Mouse (Mus musculus): Measurements from ENCODE around the gene Gk. TPM values are rescaled to one million over a fixed set of nuclear protein-coding genes. Genes with fewer than 3 reads are reported as not detected.

The Gk gene
- 5.0 and 6.7 TPM in 2 replicates for polyA plus RNA-seq (2012; rRNA removed)

DNA sequence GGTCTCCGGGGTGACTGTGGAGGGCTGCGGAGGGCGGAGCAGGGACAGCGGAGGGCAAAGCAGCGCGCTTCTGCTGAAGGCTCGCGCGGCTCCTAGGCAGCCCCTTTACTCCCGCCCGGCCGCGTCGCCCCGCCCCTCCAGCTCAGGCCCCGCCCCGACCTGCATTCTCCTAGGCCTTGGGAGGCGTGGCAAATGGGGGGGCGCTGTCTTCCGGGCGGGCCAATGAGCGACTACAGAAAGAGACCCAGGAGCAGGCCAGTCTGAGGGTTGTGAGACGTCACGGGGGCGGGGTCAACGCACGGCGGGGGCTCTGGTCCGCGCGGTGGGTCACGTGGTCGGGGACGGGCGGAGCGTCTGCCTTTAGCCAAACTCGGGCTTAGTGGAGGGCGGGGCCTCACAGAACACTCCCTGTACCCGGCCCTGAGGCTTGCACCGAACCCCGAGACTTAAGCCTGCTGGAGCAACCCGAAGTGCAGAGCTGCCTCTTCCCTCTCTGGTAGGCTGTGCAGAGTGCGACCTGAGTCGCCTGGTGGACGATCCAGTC, at the start of gene Gk:
Gk (minus strand) TSS at position 276 of the 544 bp plus-strand sequence.
- TF ChIP-seq POLR2A (IDR thresholded peaks at IDR 0.05; ENCODE audit: borderline replicate concordance, extremely low read depth, insufficient read depth, insufficient read length, poor library complexity, severe bottlenecking) (peak; percentile 55; the same call in 1 of the 2 replicates), CTCF (IDR thresholded peaks at IDR 0.05; ENCODE audit: borderline replicate concordance, extremely low read depth, insufficient read depth, insufficient read length) (no peak)
- peak; percentile 98 for DNase-seq (ENCODE audit: low read depth)

DNA sequence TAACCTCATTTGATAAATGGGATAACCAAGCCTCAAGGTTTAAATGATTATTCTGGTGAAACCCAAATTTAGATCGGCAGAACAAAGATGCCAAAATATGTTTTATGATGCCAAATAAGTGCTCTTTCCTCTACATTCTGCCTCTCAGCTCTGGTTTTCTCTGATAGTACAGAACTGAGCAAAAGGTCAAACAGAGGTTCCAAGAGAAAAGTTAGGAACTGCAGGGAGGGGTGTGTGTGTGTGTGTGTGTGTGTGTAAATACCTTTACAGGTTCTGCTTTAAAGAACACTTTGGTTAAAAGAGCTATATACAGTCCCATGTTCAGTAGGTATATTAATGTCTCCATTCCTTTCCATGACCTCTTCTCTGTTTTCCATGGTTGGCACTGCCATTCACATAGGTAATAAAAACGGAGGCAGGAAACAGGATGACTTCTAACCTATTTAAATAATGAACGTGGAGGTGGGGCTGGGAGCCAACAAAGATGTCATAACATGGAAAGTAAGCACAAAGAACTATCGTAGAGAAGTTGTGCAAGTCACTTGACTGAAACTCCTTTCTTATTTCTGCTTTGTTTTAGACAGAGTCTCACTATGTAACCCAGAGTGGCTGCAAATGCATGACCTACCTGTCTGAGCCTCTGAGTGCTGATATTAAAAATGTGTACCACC, 28.2 kb upstream of the Gk start:
- no peak for DNase-seq (ENCODE audit: low read depth)
- no peak for TF ChIP-seq POLR2A (IDR thresholded peaks at IDR 0.05; ENCODE audit: borderline replicate concordance, extremely low read depth, insufficient read depth, insufficient read length, poor library complexity, severe bottlenecking)
- no peak for TF ChIP-seq CTCF (IDR thresholded peaks at IDR 0.05; ENCODE audit: borderline replicate concordance, extremely low read depth, insufficient read depth, insufficient read length)

- DNase-seq (ENCODE audit: low read depth), result no peak
- no peak for TF ChIP-seq POLR2A (IDR thresholded peaks at IDR 0.05; ENCODE audit: borderline replicate concordance, extremely low read depth, insufficient read depth, insufficient read length, poor library complexity, severe bottlenecking)
- TF ChIP-seq CTCF (IDR thresholded peaks at IDR 0.05; ENCODE audit: borderline replicate concordance, extremely low read depth, insufficient read depth, insufficient read length), result no peak
Observed at GRCm38 (mm10) chrX:85803006-85803405, 26.4 kb upstream of the Gk start.

GRCm38 (mm10) chrX:85797449-85797848, 20.8 kb upstream of the Gk start:
- no peak for DNase-seq (ENCODE audit: low read depth)

DNA sequence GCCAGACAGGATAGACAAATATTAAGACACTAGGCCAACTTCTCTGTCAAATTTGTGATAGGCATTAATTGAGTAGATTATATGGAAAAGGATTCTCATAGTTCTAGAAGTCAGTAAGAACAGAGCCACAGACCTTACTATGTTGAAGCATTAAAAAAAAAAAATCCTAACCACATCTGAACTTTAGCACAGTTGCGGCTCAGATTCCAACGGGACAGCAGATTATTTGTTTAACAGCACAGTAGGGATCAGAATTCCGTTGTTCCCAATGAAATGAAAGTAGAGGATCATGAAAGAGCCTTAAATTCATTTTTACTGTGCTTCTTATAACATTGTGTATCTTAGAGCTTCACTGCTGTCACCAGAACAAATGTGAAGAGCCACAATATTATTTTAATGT, 1.7 kb upstream of the Gk start:
- no peak for DNase-seq (ENCODE audit: low read depth)
- TF ChIP-seq POLR2A (IDR thresholded peaks at IDR 0.05; ENCODE audit: borderline replicate concordance, extremely low read depth, insufficient read depth, insufficient read length, poor library complexity, severe bottlenecking), result no peak
- TF ChIP-seq CTCF (IDR thresholded peaks at IDR 0.05; ENCODE audit: borderline replicate concordance, extremely low read depth, insufficient read depth, insufficient read length), result no peak

More at GRCm38 (mm10) chrX:85797449-85797848, 20.8 kb upstream of the Gk start:
- TF ChIP-seq CTCF (IDR thresholded peaks at IDR 0.05; ENCODE audit: borderline replicate concordance, extremely low read depth, insufficient read depth, insufficient read length), result no peak
- TF ChIP-seq POLR2A (IDR thresholded peaks at IDR 0.05; ENCODE audit: borderline replicate concordance, extremely low read depth, insufficient read depth, insufficient read length, poor library complexity, severe bottlenecking), result no peak

DNA sequence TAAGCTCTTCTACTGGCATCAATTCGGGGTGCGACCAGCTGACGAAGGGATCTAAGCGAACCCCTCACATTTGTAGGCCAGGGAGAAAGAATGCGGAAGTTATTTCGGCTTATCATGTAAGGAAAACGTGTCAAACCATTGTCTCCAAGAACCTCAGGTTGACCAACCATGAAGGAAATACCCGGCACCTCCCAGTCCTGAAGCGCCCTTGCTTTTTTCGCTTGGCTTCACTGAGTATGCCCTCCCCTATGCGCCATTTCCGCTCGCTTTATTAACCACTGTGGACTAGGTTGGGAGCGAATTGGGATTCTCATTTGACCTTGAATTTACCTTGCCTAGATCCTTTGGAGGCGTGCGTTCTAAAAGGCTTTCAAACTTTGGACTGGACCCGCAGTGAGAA, 522 bp upstream of the Gk start:
- no peak for DNase-seq (ENCODE audit: low read depth)
- TF ChIP-seq POLR2A (IDR thresholded peaks at IDR 0.05; ENCODE audit: borderline replicate concordance, extremely low read depth, insufficient read depth, insufficient read length, poor library complexity, severe bottlenecking) (no peak), CTCF (IDR thresholded peaks at IDR 0.05; ENCODE audit: borderline replicate concordance, extremely low read depth, insufficient read depth, insufficient read length) (no peak)

- TF ChIP-seq CTCF (IDR thresholded peaks at IDR 0.05; ENCODE audit: borderline replicate concordance, extremely low read depth, insufficient read depth, insufficient read length) (no peak), POLR2A (IDR thresholded peaks at IDR 0.05; ENCODE audit: borderline replicate concordance, extremely low read depth, insufficient read depth, insufficient read length, poor library complexity, severe bottlenecking) (no peak)
- no peak for DNase-seq (ENCODE audit: low read depth)
Observed at GRCm38 (mm10) chrX:85775879-85776543, 608 bp downstream of the Gk start.

DNA sequence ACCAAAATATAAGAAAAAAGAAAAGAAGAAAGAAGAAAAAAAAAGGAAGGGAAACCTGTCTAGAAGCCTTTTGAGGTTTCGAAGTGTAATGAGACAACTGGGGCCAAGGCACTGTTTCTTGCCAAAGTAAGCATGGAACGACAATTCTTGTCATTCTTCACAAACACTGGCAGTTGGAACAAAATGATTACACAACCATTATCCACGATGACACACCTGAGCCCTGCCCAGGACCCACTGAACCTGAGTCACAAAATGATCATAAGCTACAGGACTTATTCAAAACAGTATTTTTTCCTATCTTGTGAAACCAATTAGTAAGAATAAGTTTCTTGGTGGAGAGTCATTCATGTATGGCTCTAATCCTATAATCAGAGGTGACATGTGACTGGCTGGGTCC, 5.3 kb downstream of the Gk start:
- no peak for DNase-seq (ENCODE audit: low read depth)
- TF ChIP-seq CTCF (IDR thresholded peaks at IDR 0.05; ENCODE audit: borderline replicate concordance, extremely low read depth, insufficient read depth, insufficient read length) (no peak), POLR2A (IDR thresholded peaks at IDR 0.05; ENCODE audit: borderline replicate concordance, extremely low read depth, insufficient read depth, insufficient read length, poor library complexity, severe bottlenecking) (no peak)

GRCm38 (mm10) chrX:85770747-85771146, 5.9 kb downstream of the Gk start:
- TF ChIP-seq CTCF (IDR thresholded peaks at IDR 0.05; ENCODE audit: borderline replicate concordance, extremely low read depth, insufficient read depth, insufficient read length) (no peak), POLR2A (IDR thresholded peaks at IDR 0.05; ENCODE audit: borderline replicate concordance, extremely low read depth, insufficient read depth, insufficient read length, poor library complexity, severe bottlenecking) (no peak)
- no peak for DNase-seq (ENCODE audit: low read depth)

DNA sequence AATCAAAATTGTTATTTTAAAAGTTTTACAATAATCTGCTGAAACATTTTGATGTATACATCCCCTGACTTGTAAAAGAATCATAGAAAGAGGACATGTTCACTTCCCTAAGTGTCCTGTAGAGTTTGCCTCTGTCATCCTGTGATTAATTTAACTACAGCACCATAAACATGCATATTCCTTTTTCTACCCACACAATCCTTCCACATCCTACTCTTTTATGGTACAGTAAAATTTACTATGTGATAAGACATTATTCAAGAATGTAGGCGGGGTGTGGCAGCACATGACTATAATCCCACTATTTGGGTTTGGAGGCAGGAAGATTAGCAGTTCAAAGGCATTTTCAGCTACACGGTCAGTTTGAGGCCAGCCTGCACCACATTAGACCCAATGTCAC, 8.0 kb downstream of the Gk start:
- TF ChIP-seq CTCF (IDR thresholded peaks at IDR 0.05; ENCODE audit: borderline replicate concordance, extremely low read depth, insufficient read depth, insufficient read length), result no peak
- no peak for TF ChIP-seq POLR2A (IDR thresholded peaks at IDR 0.05; ENCODE audit: borderline replicate concordance, extremely low read depth, insufficient read depth, insufficient read length, poor library complexity, severe bottlenecking)
- DNase-seq (ENCODE audit: low read depth), result no peak

GRCm38 (mm10) chrX:85756005-85756404, 20.6 kb downstream of the Gk start:
- TF ChIP-seq CTCF (IDR thresholded peaks at IDR 0.05; ENCODE audit: borderline replicate concordance, extremely low read depth, insufficient read depth, insufficient read length), result no peak
- TF ChIP-seq POLR2A (IDR thresholded peaks at IDR 0.05; ENCODE audit: borderline replicate concordance, extremely low read depth, insufficient read depth, insufficient read length, poor library complexity, severe bottlenecking), result no peak
- DNase-seq (ENCODE audit: low read depth), result no peak
